Mouse (Mus musculus): ENCODE data around the gene Pram1.
"Not testable (repeated sequence)": the region's sequence is repeated elsewhere in the genome, so short reads cannot be mapped to it uniquely, and the experiment has no call there.

Gene Pram1

GRCm38 (mm10) chr17:33637516-33638276 is at the start of gene Pram1:
Pram1 (plus strand) TSS chr17:33638056.
- DNase-seq (ENCODE audit: low read depth, low spot score): no peak

- peak; percentile 17 for DNase-seq (ENCODE audit: low read depth, low spot score)
Observed at GRCm38 (mm10) chr17:33597271-33597670, 40.6 kb upstream of the Pram1 start.

GRCm38 (mm10) chr17:33598506-33598905 is 39.4 kb upstream of the Pram1 start:
- no peak for DNase-seq (ENCODE audit: low read depth, low spot score)

GRCm38 (mm10) chr17:33599836-33600475 is 37.9 kb upstream of the Pram1 start:
- no peak for DNase-seq (ENCODE audit: low read depth, low spot score)

- no peak for DNase-seq (ENCODE audit: low read depth, low spot score)
Observed at GRCm38 (mm10) chr17:33600831-33601230, 37.0 kb upstream of the Pram1 start.

GRCm38 (mm10) chr17:33601947-33602346 is 35.9 kb upstream of the Pram1 start:
- DNase-seq (ENCODE audit: low read depth, low spot score): no peak

- no peak for DNase-seq (ENCODE audit: low read depth, low spot score)
Observed at GRCm38 (mm10) chr17:33607273-33607672, 30.6 kb upstream of the Pram1 start.

GRCm38 (mm10) chr17:33610548-33610947 is 27.3 kb upstream of the Pram1 start:
- DNase-seq (ENCODE audit: low read depth, low spot score): no peak

GRCm38 (mm10) chr17:33613726-33614125 is 24.1 kb upstream of the Pram1 start:
- not testable (repeated sequence) for DNase-seq (ENCODE audit: low read depth, low spot score)

- DNase-seq (ENCODE audit: low read depth, low spot score): no peak
Observed at GRCm38 (mm10) chr17:33627281-33627680, 10.6 kb upstream of the Pram1 start.

- peak; percentile 95 for DNase-seq (ENCODE audit: low read depth, low spot score)
Observed at GRCm38 (mm10) chr17:33628621-33629486, 9.0 kb upstream of the Pram1 start, which contains the start of gene Zfp414. Zfp414 (plus strand) TSS chr17:33629090.

- no peak for DNase-seq (ENCODE audit: low read depth, low spot score)
Observed at GRCm38 (mm10) chr17:33629487-33630125, 8.2 kb upstream of the Pram1 start.

- no peak for DNase-seq (ENCODE audit: low read depth, low spot score)
Observed at GRCm38 (mm10) chr17:33630171-33630895, 7.5 kb upstream of the Pram1 start.

GRCm38 (mm10) chr17:33631236-33631635 is 6.6 kb upstream of the Pram1 start:
- no peak for DNase-seq (ENCODE audit: low read depth, low spot score)

GRCm38 (mm10) chr17:33631796-33632195 is 6.1 kb upstream of the Pram1 start:
- DNase-seq (ENCODE audit: low read depth, low spot score): no peak

GRCm38 (mm10) chr17:33637038-33637437 is 818 bp upstream of the Pram1 start:
- DNase-seq (ENCODE audit: low read depth, low spot score): no peak

- DNase-seq (ENCODE audit: low read depth, low spot score): no peak
Observed at GRCm38 (mm10) chr17:33639743-33640142, 1.9 kb downstream of the Pram1 start.

GRCm38 (mm10) chr17:33644068-33644467 is 6.2 kb downstream of the Pram1 start:
- no peak for DNase-seq (ENCODE audit: low read depth, low spot score)

- DNase-seq (ENCODE audit: low read depth, low spot score): no peak
Observed at GRCm38 (mm10) chr17:33645073-33645472, 7.2 kb downstream of the Pram1 start.

- no peak for DNase-seq (ENCODE audit: low read depth, low spot score)
Observed at GRCm38 (mm10) chr17:33649781-33650475, 12.1 kb downstream of the Pram1 start.

Measured in A20 (cell line).